Mouse (Mus musculus) T-helper 1 cell (primary cell): ENCODE measurements at regions not wholly inside any gene's neighbourhood (a gene's known extent, or its start where the extent isn't known, plus 50 kb on each side); places are given as distances from the start of the nearest gene placed in this dataset.

Experiments
- in situ Hi-C: fragments of 300-600 bp; cut with MboI, MseI; formaldehyde crosslinking; loops from one replicate; pipeline ENCODE4 v1.15.1; 2025; ENCODE audit warnings: high pct_unique_total_duplicates

GRCm38 (mm10) chr5:16681055-16681454 lies 110.6 kb upstream of the Gm28710 start:
- in situ Hi-C loops: no loop called here

DNA sequence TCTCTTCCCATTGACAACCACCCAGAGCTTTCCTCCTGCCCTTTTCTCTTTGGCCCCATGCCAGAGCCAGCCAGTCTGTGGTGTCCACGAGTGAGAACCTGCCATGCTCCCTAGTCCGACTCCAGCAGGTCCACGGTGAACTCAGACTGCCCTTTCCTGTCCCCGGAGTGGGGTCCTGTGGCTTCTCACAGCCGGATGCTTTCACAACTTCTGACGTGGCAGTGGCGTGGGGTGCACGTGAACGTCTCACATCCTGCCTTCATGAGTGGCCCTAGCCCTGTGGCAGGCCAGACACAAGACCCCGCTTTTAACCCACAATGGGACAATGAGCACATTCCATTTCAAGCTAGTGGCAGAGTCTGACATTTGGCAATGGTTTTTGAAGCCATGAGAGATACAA lies 107.5 kb upstream of the Gm28710 start:
- in situ Hi-C loops: no loop called here

DNA sequence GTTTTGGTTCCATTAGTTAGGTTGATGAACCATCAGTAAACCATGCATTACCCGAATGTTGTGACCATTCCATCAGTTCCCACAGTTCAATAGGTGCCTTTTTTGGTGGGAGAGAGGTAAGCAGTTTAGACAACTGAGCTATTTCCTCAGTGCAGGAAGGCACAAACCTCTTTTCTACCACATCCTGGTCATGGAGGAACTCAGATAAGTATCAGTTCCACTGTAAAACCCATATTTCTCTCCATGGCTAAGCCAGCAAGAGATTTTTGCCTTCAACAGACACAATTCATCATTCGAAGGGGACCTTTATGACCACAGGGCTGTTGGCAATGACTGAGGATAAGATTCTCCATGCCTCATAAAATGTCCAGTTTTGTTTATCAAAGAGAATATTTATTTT lies 92.3 kb upstream of the Gm28710 start:
- in situ Hi-C loops: no loop called here

DNA sequence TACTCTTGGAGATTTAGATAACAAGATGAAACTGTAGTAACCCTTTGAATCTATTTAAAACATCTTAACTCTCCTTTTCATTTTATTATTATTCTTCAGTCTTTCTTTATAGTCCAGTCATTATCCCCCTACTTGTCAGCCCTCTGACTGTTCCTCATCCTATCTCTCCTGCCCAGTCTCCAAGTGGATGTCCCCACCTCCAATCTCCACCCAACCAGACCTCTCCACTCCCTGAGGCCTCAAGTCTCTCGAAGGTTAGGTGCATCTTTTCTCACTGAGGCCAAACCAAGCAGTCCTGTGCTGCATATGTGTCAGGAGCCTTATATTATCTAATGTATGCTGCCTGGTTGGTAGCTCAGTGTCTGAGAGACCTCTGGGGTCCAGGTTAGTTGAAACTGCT lies 91.1 kb upstream of the Gm28710 start:
- in situ Hi-C loops: no loop called here

- in situ Hi-C loops: no loop called here
Observed at GRCm38 (mm10) chr5:16702675-16703074, 88.9 kb upstream of the Gm28710 start.

DNA sequence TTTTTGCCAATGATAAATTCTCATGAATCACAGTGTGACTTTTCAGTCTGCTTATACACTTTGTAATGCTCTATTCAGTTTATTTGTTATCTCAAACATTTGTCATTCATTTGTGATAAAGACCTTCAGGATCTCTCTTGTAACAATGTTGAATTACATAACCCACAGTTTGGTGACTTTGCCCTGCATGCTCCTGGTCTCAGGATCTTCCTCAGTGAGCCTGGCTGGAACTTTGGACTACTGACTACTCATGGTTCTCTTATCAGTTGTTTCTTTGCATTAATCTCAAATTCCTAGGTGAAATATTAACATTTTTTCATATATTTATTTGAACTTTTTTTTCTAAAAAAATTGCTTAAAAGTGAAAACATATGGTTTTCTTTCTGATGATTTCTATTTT lies 75.7 kb upstream of the Gm28710 start:
- in situ Hi-C loops: no loop called here

DNA sequence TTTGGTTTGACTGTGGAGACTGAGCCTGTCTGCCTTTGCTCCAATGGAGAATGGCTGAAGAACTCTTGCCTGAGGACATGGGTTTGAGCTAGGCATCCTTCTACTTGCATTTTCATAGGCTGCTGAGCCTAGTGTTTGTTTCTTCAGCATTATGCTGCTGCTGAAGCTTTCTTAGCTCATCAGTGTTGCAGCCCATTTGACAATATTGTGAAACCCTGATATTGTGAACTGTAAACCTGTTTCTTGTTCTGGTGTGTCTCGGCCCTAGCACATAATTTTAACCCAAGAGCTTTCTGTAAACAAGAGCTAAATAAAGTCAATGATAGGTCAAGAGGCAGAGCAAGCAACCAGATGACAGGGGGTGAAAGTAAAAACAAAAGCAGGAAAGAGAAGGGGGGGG lies 75.2 kb upstream of the Gm28710 start:
- in situ Hi-C loops: no loop called here

- in situ Hi-C loops: loop anchor here (25.0 kb wide), 1 partner anchor 1312 kb away; no protein-coding TSS in a partner anchor
Observed at GRCm38 (mm10) chr5:16724820-16725219, 66.8 kb upstream of the Gm28710 start.
